Mouse (Mus musculus) heart, postnatal 0 days (tissue): ENCODE data around the gene Cct3. TPM values are rescaled to one million over a fixed set of nuclear protein-coding genes. Genes with fewer than 3 reads are reported as not detected.
A peak's percentile ranks its signal among the peaks of the same experiment; 100 is the strongest.

ENCODE experiments used
- ATAC-seq: fragments of 200-750 bp; cut with Nextera tagmentation; 2 replicates; pipeline ENCODE4 v1.8.0; 2017; ENCODE audit warnings: low read depth, moderate number of reproducible peaks, moderate library complexity; ENCODE audit not compliant: insufficient read depth
- DNase-seq: peaks from one replicate; pipeline ENCODE4 v3.0.0-alpha.2; 2016; ENCODE audit warnings: low spot score
- H3K27ac ChIP-seq: fragments of 300-500 bp; sonication (generic); 2 replicates; pipeline ENCODE4 v1.5.1; 2014; ENCODE audit warnings: low read depth, mild to moderate bottlenecking
- H3K27me3 ChIP-seq: fragments of 300-500 bp; sonication (generic); 2 replicates; pipeline ENCODE4 v1.6.1; 2014; ENCODE audit warnings: low read length, mixed read lengths; ENCODE audit not compliant: control insufficient read depth, insufficient read depth
- H3K36me3 ChIP-seq: fragments of 300-500 bp; sonication (generic); replicated peaks from 2 replicates; pipeline ENCODE4 v1.6.1; 2014; ENCODE audit warnings: low read length, mixed read lengths; ENCODE audit not compliant: control insufficient read depth, insufficient read depth
- H3K4me1 ChIP-seq: fragments of 300-500 bp; sonication (generic); 2 replicates; pipeline ENCODE4 v1.6.1; 2014; ENCODE audit warnings: antibody characterized with exemption; ENCODE audit not compliant: control insufficient read depth, insufficient read depth
- H3K4me2 ChIP-seq: fragments of 300-500 bp; sonication (generic); 2 replicates; pipeline ENCODE4 v1.6.1; 2014; ENCODE audit warnings: low read depth, mild to moderate bottlenecking, low read length, moderate library complexity
- H3K4me3 ChIP-seq: fragments of 300-500 bp; sonication (generic); 2 replicates; pipeline ENCODE4 v1.5.1; 2014; ENCODE audit warnings: low read depth, low read length
- H3K9ac ChIP-seq: fragments of 300-500 bp; sonication (generic); replicated peaks from 2 replicates; pipeline ENCODE4 v1.6.1; 2014; ENCODE audit warnings: low read depth, low read length, mixed read lengths
- H3K9me3 ChIP-seq: fragments of 300-500 bp; sonication (generic); replicated peaks from 2 replicates; pipeline ENCODE4 v1.6.1; 2016; ENCODE audit warnings: low read length; ENCODE audit not compliant: control insufficient read depth
- CTCF ChIP-seq: IDR thresholded peaks from 2 replicates; pipeline ENCODE4 v1.5.1; 2016; ENCODE audit warnings: antibody characterized with exemption, control low read depth, low read depth
- EP300 ChIP-seq: IDR thresholded peaks from 2 replicates; pipeline ENCODE4 v1.6.1; 2016; ENCODE audit warnings: antibody characterized with exemption, low read depth
- WGBS: fragments of 180-500 bp; shearing (Covaris S2); extraction: QIAGEN DNeasy Blood & Tissue Kit; methylation state at CpG from one replicate; pipeline ENCODE4 v1.1.7; 2014; 5-methylcytosine and 5-hydroxymethylcytosine counted together
- polyA plus RNA-seq: library from polyadenylated mRNA; unstranded; fragments of >200 nt; fragmentation: Nextera tagmentation; extraction: Ambion mirVana; gene quantifications from 2 replicates; pipeline ENCODE4 v1.2.1, GENCODE M21; 2015
- total RNA-seq: library from RNA; depleted of rRNA; stranded (reverse); fragments of >200 nt; gene quantifications from 2 replicates; pipeline ENCODE4 v1.2.3, GENCODE M21; 2014; ENCODE audit warnings: low replicate concordance

The Cct3 gene
- total and polyA plus RNA-seq, 2 experiments from 2014 or later, result 208 to 256 TPM

GRCm38 (mm10) chr3:88339006-88339405 lies 42.1 kb downstream of the Cct3 start:
- Histone ChIP-seq H3K27ac (peak overlapping the region; percentile 8; the same call in 1 of the 2 replicates), H3K9ac (no peak overlapping the region), H3K27me3 (no peaks in the 10 kb centered on the region), H3K36me3 (peaks cover 29% of the 10 kb centered on the region), H3K4me2 (no peak overlapping the region), H3K9me3 (no peaks in the 10 kb centered on the region), H3K4me1 (peaks cover 17% of the 10 kb centered on the region), H3K4me3 (no peak overlapping the region)
- ATAC-seq (no peak), DNase-seq (no peak)
- TF ChIP-seq EP300, result no peak
- no peak for TF ChIP-seq CTCF
- 62% methylated on average over 3 of the region's 3 CpGs for WGBS

DNA sequence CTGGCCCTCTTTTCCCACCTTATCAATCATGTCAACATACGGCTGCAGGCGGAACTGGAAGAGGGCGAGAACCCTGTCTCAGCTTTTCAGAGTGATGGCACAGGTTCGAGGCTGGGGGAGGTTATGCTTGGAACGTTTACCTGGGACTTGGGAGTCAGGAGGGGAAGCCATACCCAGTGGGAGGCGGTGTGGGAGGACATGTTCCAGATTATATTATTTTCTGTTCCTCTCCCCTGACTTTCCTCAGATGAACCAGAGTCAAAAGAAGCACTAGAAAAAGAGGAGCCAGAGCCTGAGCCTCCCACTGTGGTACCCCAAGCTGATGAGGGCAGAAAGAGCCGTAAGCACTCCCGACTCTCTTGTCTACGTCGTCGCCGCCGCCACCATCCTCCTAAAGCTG lies 53.8 kb downstream of the Cct3 start:
- Histone ChIP-seq H3K27me3 (no peaks in the 10 kb centered on the region), H3K4me3 (no peak overlapping the region), H3K4me1 (no peaks in the 10 kb centered on the region), H3K27ac (no peak overlapping the region), H3K4me2 (no peak overlapping the region), H3K9ac (no peak overlapping the region), H3K36me3 (peaks cover 100% of the 10 kb centered on the region), H3K9me3 (no peaks in the 10 kb centered on the region)
- ATAC-seq (no peak), DNase-seq (no peak)
- TF ChIP-seq EP300 (no peak), CTCF (no peak)
- 65% methylated on average over 13 of the region's 13 CpGs for WGBS

GRCm38 (mm10) chr3:88352907-88353306 lies 56.0 kb downstream of the Cct3 start:
- Histone ChIP-seq H3K9me3 (no peaks in the 10 kb centered on the region), H3K4me2 (no peak overlapping the region), H3K4me1 (no peaks in the 10 kb centered on the region), H3K27me3 (no peaks in the 10 kb centered on the region), H3K27ac (no peak overlapping the region), H3K4me3 (no peak overlapping the region), H3K9ac (no peak overlapping the region), H3K36me3 (peaks cover 100% of the 10 kb centered on the region)
- no peak for DNase-seq
- TF ChIP-seq CTCF (no peak), EP300 (no peak)
- ATAC-seq, result no peak
- 83% methylated on average over 9 of the region's 9 CpGs for WGBS

- 87% methylated on average over 8 of the region's 8 CpGs for WGBS
- no peak for ATAC-seq
- H3K27me3 ChIP-seq, result no peaks in the 10 kb centered on the region
Measured at GRCm38 (mm10) chr3:88354396-88355165, 57.7 kb downstream of the Cct3 start.

GRCm38 (mm10) chr3:88359584-88359983 lies 62.7 kb downstream of the Cct3 start:
- DNase-seq (no peak), ATAC-seq (no peak)
- Histone ChIP-seq H3K4me3 (no peak overlapping the region), H3K9ac (0 out of 2 replicates have a peak overlapping the region, but pooled peaks have one; percentile 2), H3K27ac (no peak overlapping the region), H3K36me3 (peaks cover 79% of the 10 kb centered on the region), H3K27me3 (no peaks in the 10 kb centered on the region), H3K9me3 (no peaks in the 10 kb centered on the region), H3K4me1 (no peaks in the 10 kb centered on the region; the same call in 1 of the 2 replicates), H3K4me2 (no peak overlapping the region)
- WGBS, result 44% methylated on average over 5 of the region's 5 CpGs
- TF ChIP-seq EP300, result no peak
- TF ChIP-seq CTCF, result no peak

More at GRCm38 (mm10) chr3:88354396-88355165, 57.7 kb downstream of the Cct3 start:
- TF ChIP-seq EP300 (no peak), CTCF (peak; percentile 12; the same call in 1 of the 2 replicates)
- no peaks in the 10 kb centered on the region for H3K4me1 ChIP-seq
- no peak overlapping the region for H3K9ac ChIP-seq
- no peaks in the 10 kb centered on the region for H3K9me3 ChIP-seq
- no peak overlapping the region for H3K4me2 ChIP-seq
- H3K27ac ChIP-seq, result no peak overlapping the region
- no peak overlapping the region for H3K4me3 ChIP-seq
- DNase-seq, result no peak
- peaks cover 100% of the 10 kb centered on the region for H3K36me3 ChIP-seq

- DNase-seq (no peak), ATAC-seq (no peak)
- no peak overlapping the region for H3K4me3 ChIP-seq
- TF ChIP-seq CTCF, result no peak
- TF ChIP-seq EP300, result no peak
- no peaks in the 10 kb centered on the region for H3K9me3 ChIP-seq
- 0 out of 2 replicates have a peak overlapping the region, but pooled peaks have one; percentile 2 for H3K9ac ChIP-seq
- H3K27ac ChIP-seq, result no peak overlapping the region
- H3K4me1 ChIP-seq, result no peaks in the 10 kb centered on the region; the same call in 1 of the 2 replicates
- H3K4me2 ChIP-seq, result no peak overlapping the region
- H3K36me3 ChIP-seq, result peaks cover 76% of the 10 kb centered on the region
- 66% methylated on average over 3 of the region's 3 CpGs for WGBS
- no peaks in the 10 kb centered on the region for H3K27me3 ChIP-seq
Measured at GRCm38 (mm10) chr3:88359989-88360388, 63.1 kb downstream of the Cct3 start.
